Mouse (Mus musculus) right cerebral cortex, postnatal 10 days (tissue): Measurements from ENCODE around the gene Pemt.

Experiments
- DNase-seq, 2 experiments: peaks; one replicate each; pipeline ENCODE4 v3.0.0; 2021; ENCODE audit warnings: low spot score in 2 of 2

The Pemt gene

DNA sequence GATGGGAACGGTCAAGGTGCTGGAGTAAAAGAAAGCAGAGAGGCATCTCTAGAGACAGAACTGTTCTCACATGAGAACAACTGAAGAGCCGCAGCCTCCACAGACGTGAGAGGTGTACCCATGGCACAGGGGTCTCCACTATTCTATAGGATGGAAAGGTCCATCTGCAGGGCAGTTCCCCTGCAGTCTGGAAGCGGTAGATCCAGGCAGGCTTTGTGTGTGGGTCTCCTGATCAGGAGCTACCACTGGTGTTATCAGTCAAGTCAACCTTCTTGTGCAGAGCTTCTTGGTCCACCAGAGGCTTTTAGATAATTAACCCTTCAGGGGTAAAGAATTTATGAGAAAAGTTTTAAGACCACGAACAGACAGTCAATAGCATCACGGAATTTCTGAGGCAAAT, 10.2 kb upstream of the Pemt start:
- no peak for DNase-seq

DNA sequence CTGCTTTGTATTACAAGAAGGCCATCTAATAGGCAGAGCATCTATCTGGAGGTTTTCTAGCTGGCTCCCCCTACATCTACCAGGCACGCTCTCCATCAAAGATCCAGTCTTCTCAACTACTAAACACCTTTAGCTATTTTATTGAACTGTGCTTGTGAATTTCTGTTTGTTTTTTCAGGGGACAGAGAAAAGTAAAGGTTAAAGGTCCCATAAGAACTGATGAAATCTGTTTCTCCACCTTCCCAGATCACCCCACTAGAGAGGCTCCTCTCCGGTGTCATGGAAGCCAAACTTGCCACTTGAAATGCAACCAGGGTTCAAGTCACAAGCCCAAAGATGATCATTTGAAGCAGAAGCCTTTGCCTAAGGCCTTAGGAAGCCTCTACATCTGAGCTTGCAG, 2.6 kb upstream of the Pemt start:
- no peak for DNase-seq

DNA sequence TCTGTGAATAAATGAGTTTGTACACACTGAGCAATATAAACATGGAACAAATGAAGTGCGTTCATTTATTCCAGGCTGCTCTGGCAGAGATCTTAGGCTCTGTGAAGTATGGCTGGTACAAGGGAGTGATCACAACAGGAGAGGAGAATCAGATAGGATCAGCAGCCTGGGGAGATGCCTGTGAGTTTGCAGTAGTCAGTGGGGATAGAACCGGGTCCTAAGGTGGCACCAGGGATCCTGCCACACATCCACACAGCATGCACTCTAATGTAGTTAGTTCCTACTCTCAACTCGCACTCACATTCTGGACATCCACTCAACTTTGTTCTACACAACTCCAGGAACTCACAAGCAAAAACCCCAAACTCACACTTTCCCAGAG, 622 bp downstream of the Pemt start:
- no peak for DNase-seq

DNA sequence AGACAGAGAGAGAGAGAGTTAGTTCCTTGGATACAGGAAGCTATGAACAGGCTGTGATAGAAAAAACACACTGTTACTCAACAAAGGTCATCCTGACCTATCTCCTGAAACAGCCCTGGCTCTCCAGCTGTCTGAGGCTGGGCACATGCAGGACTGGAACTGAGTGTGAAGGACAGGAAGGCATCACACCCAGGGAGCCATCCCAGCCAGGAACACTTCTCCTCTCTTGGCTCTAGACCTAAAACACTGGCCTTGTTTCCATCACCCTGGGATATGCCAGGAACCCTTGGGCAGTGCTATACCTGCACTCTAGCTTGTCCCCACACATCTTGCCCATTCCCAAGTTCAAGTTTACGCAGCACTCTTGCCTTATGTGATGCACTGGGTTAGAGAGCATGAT, 1.5 kb downstream of the Pemt start:
- no peak for DNase-seq

DNA sequence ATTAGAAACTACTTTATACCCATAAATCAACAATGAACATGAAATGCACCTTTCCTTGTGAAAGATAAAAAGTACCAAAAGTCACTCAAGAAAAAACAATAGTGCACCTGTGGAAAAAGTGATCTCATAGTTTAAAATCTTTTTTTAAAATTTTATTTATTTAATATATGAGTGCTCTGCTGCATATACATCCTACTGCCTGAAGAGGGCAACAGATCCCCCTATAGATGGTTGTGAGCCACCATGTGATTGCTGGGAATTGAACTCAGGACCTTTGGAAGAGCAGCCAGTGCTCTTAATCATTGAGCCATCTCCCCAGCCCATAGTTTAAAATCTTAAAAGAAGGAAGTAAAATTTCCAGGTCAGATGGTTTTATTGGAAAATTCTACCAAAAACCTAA, 4.0 kb downstream of the Pemt start:
- DNase-seq = no peak

DNA sequence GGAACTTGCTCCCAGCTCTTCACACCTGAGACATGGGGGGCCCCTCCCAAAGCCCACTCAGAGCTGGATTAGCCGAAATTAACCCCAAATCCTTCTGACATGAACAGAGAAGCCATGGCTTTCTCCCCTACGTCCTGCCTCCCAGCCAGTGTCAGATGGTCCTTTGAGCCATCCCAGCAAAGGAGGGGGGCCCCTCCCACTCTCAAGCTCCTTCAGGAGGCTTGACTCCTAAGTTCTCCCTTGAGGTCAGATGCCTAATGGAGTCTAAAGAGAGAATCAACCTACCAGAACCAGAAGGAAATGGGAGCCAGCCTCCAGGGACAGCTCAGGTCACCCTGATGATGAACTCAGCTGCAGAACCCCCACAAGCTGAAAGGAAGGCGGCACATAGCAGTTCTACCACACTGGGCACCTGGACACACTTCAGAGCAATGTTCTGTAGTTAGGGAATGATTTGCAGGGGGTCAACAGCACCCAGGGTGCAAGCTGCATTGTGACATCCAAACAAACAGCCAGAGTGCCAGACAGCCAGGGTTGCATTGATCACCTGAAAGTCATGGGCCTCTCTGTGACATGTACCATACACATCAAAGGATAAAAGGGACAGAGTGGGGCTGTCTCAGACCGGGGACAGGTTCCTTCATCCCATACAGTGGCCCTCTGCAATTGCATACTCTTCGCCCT, 9.6 kb downstream of the Pemt start:
- no peak for DNase-seq

DNA sequence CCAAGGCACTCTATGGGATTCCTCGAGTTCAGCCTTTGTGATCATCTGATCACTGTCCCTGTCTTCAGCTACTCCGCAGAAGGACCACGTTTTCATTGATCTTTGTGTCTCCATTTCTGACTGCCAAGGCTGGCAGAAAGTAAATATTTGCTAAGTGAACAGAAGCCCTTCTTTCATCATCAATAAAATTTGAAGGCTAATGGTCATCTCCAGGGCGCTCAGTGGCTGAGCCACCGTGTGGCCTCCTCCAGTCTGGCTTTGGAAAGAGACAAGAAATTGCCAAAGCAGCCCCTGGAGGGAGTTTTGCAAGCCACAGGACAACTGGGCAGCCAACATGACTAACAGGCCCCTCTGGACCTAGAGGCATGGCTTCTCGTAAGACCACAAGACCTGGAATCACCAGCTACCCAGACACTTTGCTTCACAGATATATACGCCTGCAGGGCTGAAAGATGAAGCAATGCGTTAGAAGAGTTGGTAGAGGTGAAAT, 11.3 kb downstream of the Pemt start:
- no peak for DNase-seq

DNA sequence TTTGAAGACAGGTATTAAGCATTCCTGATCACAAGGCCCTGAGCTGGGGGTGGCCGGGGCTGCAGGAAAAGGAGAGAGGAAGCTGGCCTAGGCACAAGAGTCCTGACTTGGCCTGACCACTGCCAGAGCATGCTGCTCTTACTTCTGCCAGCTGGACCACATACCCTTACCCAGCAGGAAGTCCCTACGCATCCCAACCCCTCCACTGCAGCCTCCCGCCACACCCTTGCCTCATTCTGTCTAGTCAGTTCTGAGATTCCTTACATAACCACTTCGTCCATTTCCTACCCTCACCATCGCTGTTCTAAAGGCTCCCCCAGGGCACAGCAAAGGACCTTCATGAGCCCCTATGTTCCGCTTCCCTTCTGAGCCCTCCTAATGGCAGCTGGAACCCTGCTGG, 12.0 kb downstream of the Pemt start:
- no peak for DNase-seq

DNA sequence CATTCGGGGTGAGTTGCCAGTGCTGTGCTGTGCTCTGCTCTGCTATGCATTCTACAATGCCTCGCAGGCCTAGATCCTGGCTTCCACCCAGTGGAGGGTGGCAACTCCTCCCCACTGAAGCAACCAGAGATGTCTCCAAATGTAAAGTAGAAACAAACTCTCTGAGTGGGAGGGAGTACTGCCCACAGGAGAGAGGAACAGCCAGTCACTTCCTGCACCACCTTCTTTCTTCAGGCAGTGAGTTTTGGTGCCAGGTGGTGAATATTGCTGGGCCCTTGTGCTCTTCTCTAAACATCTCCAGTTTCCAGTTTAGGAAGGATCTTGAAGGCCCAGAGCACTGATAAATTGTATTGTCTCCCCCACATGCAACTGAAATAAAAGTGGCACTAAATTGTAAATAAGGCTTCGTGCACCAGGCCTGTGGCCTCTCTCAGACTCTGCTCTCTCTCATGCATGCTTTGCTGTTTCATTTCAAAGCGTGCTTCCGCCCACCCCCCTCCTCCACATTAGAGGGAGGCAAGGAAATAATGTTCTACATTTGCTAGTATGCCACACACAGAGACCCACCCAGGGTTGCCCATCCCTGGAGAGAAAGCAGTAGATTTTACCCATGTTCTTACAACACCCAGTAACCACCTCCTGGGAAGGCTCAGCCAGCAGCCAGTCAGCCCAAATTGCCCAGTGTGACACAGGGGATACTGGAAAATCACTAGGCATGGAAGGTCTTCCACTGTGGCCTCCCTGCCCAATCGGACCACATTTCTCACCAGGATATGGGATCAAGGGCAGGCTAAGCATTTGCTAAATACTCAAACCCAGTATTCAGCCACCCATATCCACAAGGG, 13.5 kb downstream of the Pemt start:
- DNase-seq = no peak

DNA sequence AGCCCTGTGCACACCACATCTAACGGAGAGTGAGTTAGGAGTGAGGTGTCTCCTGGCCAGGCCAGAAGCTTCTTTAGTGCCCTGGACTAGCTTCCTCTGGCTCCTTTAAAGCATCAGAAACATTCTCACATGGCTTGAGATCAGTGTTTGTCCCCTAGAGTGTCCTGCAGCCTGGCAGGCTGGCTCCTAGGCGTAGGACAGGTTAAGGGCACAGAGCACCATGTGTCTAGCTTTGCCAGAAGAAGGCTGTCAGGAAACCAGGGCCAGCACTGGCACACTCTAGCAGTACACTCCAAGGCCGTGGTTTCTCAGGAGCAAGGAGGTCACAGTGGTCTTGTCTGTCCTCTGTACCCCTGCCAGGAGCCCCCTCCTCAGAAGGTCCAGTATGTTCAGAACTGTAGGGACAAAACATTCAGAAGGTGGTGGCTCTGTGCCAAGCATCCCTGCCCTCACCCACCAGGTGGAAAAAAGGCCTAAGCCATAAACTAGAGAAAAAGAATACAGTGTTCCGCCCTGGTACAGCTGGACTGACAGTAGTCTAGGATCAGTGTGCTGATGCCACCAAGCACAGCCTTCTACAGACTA, 15.4 kb downstream of the Pemt start:
- DNase-seq = no peak

DNA sequence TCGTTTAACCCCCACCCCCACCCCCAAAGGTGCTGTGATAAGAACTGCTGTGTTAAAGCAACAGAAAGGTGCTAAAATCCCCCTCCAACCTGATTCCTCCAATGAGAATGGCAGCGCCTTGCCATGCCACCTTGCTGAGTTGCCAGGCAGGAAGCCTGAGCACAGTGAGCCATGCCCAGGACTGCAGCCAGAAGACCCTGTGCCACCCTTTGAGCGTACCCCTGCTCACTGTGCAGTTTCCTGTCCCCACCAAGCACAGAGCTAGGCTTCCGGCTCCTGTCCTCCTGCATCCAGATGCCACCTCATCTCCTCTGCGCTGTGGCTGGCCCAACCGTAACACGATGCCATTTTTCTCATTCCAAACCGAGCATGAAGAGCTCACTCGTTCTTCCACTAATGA, 16.3 kb downstream of the Pemt start:
- DNase-seq = no peak

DNA sequence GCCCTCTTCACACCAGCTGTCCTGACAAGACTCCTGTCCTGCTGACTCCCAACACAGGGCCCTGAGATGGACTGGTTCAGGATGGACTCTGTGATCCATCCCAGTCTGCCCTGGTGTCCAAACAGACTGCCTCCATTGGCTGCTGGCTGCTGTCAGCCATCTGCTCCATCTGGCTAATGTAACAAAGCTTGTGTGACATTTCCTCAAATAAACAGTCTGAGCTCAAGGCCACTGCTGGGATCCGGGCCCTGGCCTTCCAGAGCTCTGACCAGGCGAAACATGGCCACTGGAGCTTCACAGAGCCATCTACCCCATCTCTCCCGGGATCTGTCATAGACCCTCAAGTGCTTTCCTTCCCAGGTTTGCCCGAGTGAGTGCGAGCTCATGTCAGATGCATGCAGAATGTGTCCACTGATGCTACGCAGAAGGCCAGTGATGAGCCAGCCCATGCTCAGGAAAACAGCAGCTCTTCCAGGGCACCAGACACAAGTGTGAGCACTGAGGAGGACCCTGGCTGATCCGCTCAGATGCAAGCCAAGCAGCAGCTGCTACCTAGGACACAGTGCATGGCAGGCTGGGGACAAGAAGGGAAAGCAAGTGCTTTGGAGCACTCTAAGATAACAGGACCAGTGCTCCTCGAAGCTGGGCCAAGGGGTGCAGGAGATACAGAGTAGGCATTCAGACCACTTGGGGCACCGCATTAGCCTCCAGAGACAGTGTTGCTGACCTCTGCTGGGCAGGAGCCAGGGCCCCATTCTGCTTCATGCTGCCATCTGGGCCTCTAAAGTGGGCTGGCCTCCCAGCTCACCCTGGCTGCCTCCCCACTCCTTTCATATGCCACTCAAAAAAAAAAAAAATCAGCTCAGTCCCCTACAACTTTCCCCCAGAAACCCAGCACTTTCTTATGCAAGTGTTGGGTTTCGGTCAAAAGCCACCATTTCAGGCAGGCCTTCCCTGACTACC, 18.1 kb downstream of the Pemt start:
- peak; percentile 40 to 52 for DNase-seq

DNA sequence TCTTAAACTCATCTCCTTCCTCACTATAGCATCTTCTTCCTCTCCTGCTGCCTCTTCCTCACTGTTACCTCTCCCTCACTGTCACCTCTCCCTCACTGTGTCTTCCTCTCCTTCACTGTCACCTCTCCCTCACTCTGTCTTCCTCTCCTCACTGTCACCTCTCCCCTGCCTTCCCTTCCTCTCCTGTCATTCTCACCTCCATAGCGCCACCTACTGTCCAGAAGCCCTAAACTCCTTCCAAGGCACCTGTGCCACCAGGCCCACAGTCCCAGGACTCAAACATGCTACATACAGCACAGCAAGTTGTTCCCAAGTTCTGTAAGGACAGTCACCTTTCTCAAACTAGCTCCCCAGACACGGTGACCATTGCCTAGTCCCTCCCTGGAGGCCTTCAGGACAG, 19.0 kb downstream of the Pemt start:
- peak; percentile 60 to 84 for DNase-seq

DNA sequence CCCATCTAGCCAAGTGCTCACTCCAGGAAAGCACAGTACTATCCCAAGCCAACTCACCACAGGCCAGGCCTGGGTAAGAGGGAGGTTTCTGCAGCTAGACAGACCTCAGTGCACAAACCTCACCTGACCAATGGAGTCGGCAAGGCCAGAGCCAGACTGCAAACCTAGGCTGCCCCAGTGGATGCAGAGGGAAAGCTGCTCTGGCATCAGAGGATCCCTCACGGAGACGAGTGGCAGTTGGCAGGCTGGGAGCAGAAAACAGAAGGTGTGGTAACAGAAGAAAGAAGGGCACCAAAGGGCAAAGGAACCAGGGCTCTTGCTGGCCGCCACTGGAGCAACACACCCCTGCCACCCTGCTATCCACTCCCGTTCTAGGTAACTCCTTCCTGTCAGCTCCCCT, 20.1 kb downstream of the Pemt start:
- no peak for DNase-seq

DNA sequence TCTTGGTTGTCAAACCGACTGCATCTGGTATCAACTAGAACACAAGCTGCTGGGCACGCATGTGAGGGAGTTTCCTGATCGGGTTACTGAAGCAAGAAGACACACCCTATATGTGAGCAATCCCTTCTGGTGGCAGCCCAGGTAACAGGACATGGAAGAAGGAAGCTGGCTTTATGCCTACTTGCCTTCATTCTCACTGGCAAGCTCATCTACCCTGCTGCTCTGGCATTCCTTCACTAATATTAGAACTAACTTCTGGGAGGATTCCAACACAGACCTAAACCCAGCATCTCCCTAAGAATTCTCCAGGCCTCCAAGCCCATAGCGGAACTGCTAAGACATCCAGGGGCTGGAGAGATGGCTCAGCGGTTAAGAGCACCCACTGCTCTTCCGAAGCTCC, 25.1 kb downstream of the Pemt start:
- no peak for DNase-seq

DNA sequence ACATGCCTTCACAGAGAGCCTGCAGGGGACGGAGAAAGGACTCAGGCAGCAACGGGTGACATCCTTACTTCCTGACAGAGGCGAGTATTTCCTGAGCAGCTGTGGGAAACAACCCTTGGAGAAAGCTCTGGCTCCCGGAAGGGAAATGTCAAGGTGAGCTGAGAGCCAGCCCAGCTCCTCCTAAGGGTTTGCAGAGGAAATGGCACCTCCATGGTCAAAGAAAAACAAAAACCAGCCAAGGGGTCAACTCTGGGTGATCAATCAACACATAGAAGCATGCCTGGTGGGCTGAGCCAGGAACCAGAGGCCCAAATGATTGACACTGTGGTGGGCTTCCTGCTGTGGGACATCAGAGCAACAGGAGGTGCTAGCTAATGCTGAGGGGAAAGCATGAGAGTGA, 29.6 kb downstream of the Pemt start:
- no peak for DNase-seq

DNA sequence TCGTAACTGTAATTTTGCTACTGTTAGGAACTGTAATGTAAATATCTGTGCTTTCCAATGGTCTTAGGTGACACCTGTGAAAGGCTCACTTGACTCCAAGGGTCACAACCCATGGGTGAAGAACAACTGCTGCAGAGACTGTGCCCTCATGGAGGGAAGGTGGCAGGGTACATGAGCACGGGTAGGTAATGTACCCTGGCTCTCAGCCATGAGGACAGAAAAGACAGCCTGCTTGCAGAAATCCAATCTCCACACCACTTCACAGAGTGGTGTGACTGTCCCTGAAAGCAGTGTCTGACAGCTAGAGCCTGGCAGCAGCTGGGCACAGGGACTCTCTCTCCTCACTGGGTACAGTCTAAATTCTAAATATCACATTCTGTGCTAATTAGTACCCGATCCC, 34.8 kb downstream of the Pemt start:
- no peak for DNase-seq

DNA sequence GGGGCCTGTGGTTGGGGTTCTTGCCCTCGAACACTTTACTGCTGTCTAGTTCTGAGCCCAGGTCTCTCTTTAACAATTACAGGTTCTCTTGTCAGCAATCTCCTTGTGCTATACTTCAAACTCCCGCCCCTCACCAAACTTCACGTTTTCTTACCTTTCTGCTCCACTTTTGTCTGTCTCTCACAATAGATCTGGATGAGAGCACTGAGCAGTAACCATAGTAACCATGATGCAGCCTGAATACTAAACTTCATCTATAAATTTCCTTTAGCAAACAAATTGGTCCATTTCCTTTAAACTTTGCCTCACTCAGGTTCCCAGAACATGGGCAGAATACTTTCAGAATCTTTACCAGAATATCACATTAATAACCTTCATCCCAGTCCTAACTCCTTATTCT, 36.8 kb downstream of the Pemt start:
- no peak for DNase-seq

DNA sequence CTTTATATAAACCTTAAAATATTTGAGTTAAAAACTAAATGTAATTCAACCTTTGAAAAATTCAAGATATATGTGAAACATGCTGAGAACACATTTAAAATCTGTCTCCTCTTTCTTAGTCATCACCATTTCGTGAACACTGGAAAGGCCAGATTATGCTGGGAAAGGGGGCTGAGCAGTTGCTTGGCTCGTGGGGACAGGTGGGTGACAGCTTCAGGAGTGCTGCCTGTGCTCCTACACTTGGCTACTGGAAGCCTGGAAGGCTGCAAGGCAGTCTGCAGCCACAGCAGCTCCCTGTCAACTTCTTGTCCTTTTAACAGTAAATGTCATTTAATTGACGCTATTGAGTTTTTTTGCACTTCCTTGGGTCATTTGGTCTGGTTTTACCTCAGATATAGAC, 40.4 kb downstream of the Pemt start:
- DNase-seq = no peak

DNA sequence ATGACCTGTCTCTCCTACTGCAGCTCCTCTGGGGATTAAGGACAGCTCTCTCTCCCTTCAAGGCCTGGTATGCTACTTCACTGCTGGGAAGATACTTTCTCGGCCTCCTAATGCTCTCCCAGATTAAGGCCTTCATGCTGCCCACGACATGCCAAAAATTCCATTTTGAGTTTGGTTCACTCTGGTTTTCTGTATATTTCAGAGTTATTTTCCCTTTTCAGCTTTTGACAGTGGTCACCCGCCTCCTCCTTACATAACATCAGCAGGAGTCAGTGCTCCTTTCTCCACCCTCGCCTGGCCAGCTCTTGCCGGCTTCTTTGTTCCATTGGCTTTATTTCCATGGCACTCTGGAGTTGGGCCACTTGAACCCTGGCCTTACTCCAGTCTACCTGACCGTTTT, 41.6 kb downstream of the Pemt start:
- DNase-seq = no peak

DNA sequence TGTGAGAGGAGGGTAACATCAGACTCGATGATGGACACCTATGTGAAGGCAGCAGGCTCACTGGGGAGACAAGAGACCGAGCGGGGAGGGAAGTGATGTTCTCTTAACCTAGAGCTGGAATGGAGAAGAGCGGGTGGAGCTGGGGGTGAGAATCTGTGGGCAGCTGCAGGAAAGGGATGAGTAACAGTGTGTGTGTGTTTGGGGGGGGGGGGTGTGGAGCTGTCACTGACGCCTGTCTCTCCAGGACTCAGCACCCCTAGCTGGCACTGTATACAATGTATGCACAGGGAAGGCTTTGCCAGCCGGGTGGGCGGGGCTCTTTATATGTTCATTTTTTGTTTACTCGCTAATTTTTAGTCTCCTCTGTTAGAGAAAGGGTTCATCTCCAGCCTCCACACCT, 42.5 kb downstream of the Pemt start:
- DNase-seq = no peak
